Mouse (Mus musculus): ENCODE data around the gene Taok3.

DNA sequence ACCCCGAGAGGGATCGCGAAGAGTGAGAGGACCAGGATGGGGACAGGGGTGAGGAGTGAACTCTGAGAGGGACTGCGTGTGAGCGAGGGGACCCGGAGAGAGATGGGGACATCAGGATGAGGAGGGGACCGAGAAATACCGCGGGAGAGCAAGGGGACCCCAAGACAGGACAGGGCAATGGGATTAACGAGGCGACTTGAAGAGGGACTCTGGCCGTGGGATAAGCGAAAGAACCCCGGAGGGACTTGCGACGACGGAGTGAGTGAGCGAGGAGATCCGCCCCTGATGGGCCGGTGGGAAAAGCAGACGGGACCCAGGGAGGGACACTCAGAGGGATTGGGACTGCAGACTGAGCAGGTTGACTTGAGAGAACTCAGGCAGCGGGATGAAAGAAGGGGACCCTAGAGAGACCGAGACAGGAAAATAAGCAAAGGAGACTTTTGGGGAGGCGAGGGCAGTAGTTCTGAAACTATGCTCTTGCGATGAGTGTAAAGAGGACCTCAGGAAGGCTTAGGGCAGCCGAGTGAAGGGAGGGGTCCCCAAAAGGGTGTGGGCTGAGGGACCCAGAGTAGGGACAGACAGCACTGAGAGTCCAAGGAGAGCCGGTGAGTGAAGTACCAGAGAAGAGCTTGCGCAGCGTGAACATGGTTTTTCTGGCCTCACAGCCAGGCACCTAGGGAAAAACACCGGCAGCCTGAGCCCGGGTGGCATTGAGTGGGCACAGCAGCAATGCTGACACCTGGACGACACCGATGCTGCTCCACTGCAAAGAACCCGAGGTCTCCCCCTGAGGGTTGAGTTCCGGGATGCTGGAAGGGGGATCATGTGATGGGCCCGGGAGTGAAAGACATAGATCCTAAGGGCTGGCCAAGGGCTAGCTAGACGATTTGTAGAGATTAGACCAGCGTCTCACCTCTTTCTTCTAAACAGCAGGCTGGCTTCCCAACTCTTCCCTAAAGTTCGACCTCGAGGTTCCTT lies 849 bp downstream of the Taok3 start:
- no peak; the same call in 1 of the 2 replicates for TF ChIP-seq CTCF (IDR thresholded peaks at IDR 0.05; ENCODE audit: low read depth)
- no peak for TF ChIP-seq EP300 (IDR thresholded peaks at IDR 0.05; ENCODE audit: low read depth)
